Mouse (Mus musculus) layer of hippocampus, postnatal 14 days (tissue): ENCODE results near the gene Vmn1r201. TPM values are rescaled to one million over a fixed set of nuclear protein-coding genes. Genes with fewer than 3 reads are reported as not detected.

Experiments used
- DNase-seq, 2 experiments: peaks; one replicate each; pipeline ENCODE4 v3.0.0; 2021 to 2022; ENCODE audit warnings: low spot score in 2 of 2, mixed read lengths in 1 of 2
- long read RNA-seq, 2 experiments: library from polyadenylated mRNA; stranded (forward); transcript quantifications; one replicate each; pipeline ENCODE4 v2.0.0; 2021
- total RNA-seq, 2 experiments: library from RNA; stranded (reverse); gene quantifications; 2 replicates each; pipeline ENCODE4 v1.2.3; 2021

Gene Vmn1r201
- total RNA-seq: not detected
- long read RNA-seq, experiment 1: 0 reads
- long read RNA-seq, experiment 2: 0 reads

- DNase-seq: no peak
Observed at GRCm38 (mm10) chr13:22471623-22472022, at the start of gene Vmn1r201. TSS of gene Vmn1r201 (plus strand) at chr13:22471923.

DNA sequence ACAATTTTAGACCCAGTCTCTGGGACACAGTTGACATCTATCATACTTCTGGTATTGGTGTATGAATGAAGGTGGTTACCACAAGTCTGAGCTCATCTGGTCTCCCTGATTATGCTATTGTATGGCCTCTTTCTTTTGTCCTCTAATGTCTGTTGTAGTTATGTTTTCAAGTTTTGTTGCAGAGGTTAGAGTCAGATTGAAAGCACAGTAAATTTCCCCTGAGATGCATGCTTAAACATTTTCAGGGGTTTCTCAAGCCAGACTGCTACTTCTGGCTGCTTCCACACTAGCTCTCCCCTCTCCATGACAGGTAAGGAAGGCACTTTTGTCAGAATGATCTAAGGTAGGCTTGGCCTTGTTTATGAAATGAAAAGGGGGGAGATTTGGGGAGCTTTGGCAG, 16.6 kb upstream of the Vmn1r201 start:
- no peak for DNase-seq

DNA sequence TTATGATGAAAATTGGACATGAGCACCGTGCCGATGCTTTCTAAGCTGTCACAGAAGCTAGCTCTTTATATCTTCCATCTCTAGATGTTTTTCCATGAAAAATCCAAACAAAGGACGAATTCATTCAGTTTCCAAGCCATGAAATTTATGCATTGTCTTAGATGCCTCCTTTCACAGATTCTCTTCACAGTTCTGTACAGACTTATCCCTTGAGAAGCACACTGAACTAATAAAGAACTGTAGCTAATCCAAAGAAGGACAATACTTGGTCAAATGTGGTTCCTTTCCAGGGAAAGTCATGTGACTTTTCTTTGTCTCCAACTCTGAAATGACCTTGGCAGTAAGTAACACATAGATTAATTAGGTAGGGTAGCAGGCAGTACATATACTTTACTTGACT, 30.7 kb downstream of the Vmn1r201 start:
- DNase-seq: no peak

- DNase-seq: no peak
Observed at GRCm38 (mm10) chr13:22505281-22505680, 33.6 kb downstream of the Vmn1r201 start, which contains the start of gene Vmn1r202. TSS of gene Vmn1r202 (minus strand) at chr13:22505381.

GRCm38 (mm10) chr13:22517814-22518213, 46.1 kb downstream of the Vmn1r201 start, which contains the start of gene Vmn1r203:
TSS of gene Vmn1r203 (plus strand) at chr13:22518114.
- DNase-seq: no peak

Other genes with a start within 250 kb of the Vmn1r201 start
- gene Vmn1r193, start 248.8 kb upstream of the Vmn1r201 start, total RNA-seq: not detected
- gene Vmn1r194, start 227.7 kb upstream of the Vmn1r201 start, total RNA-seq: not detected
- not detected for gene Vmn1r195, start 201.4 kb upstream of the Vmn1r201 start, total RNA-seq
- not detected for gene Vmn1r196, start 182.0 kb upstream of the Vmn1r201 start, total RNA-seq
- gene Vmn1r197, start 147.3 kb upstream of the Vmn1r201 start, total RNA-seq: not detected
- not detected for gene Vmn1r198, start 121.6 kb upstream of the Vmn1r201 start, total RNA-seq
- gene Vmn1r199, start 92.1 kb upstream of the Vmn1r201 start, total RNA-seq: not detected
- not detected for gene Vmn1r200, start 81.5 kb upstream of the Vmn1r201 start, total RNA-seq
- gene Vmn1r202, start 33.5 kb downstream of the Vmn1r201 start, total RNA-seq: under 1 TPM in 1 of 2 experiments, not detected in 1; 0.07 TPM
- gene Vmn1r203, start 46.2 kb downstream of the Vmn1r201 start, total RNA-seq: not detected
- gene Vmn1r204, start 81.3 kb downstream of the Vmn1r201 start, total RNA-seq: not detected
- not detected for gene Vmn1r205, start 121.1 kb downstream of the Vmn1r201 start, total RNA-seq
- not detected for gene Vmn1r206, start 152.3 kb downstream of the Vmn1r201 start, total RNA-seq